Mouse (Mus musculus) testis, adult 2 months (tissue): ENCODE data around the gene Dusp5. TPM values are rescaled to one million over a fixed set of nuclear protein-coding genes. Genes with fewer than 3 reads are reported as not detected.

Source experiments
- H3K27ac ChIP-seq: fragments of 200-500 bp; 2 replicates; pipeline ENCODE4 v1.5.1; 2012; ENCODE audit warnings: low read depth, low read length; ENCODE audit not compliant: control insufficient read depth, insufficient read depth
- H3K27me3 ChIP-seq: fragments of 200-500 bp; 2 replicates; pipeline ENCODE4 v1.6.1; 2012; ENCODE audit warnings: mild to moderate bottlenecking, low read length, moderate library complexity; ENCODE audit not compliant: control insufficient read depth, insufficient read depth
- H3K36me3 ChIP-seq: fragments of 200-500 bp; 2 replicates; pipeline ENCODE4 v1.6.1; 2012; ENCODE audit warnings: mild to moderate bottlenecking, low read length; ENCODE audit not compliant: control insufficient read depth, insufficient read depth
- H3K4me1 ChIP-seq: fragments of 200-500 bp; 2 replicates; pipeline ENCODE4 v1.6.1; 2012; ENCODE audit warnings: low read length; ENCODE audit not compliant: control insufficient read depth, insufficient read depth
- H3K4me3 ChIP-seq: fragments of 200-500 bp; 2 replicates; pipeline ENCODE4 v1.5.1; 2012; ENCODE audit warnings: low read depth, mild to moderate bottlenecking, low read length, moderate library complexity, mixed read lengths; ENCODE audit not compliant: control insufficient read depth
- CTCF ChIP-seq: fragments of 200-500 bp; IDR thresholded peaks from 2 replicates; pipeline ENCODE4 v1.5.1; 2012; ENCODE audit warnings: low read depth, mild to moderate bottlenecking, inconsistent platforms, low read length, moderate library complexity; ENCODE audit not compliant: control insufficient read depth, insufficient read depth, insufficient replicate concordance
- POLR2A ChIP-seq: fragments of 200-500 bp; IDR thresholded peaks from 2 replicates; pipeline ENCODE4 v1.6.1; 2012; ENCODE audit warnings: low read depth, mild to moderate bottlenecking, inconsistent platforms, low read length, moderate library complexity; ENCODE audit not compliant: control insufficient read depth
- polyA plus RNA-seq: library from polyadenylated mRNA; depleted of rRNA; stranded (reverse); fragments of >200 nt; gene quantifications from 2 replicates; pipeline ENCODE4 v1.2.3, GENCODE M21; 2012

Gene Dusp5
- polyA plus RNA-seq, 1 experiment: 6.7 TPM

GRCm38 (mm10) chr19:53572607-53573006 lies 43.7 kb downstream of the Dusp5 start:
- H3K27ac ChIP-seq: 0 out of 2 replicates have a peak overlapping the region, but pooled peaks have one; percentile 30
- TF ChIP-seq CTCF: no peak
- no peak for TF ChIP-seq POLR2A
- no peaks in the 10 kb centered on the region for H3K36me3 ChIP-seq

DNA sequence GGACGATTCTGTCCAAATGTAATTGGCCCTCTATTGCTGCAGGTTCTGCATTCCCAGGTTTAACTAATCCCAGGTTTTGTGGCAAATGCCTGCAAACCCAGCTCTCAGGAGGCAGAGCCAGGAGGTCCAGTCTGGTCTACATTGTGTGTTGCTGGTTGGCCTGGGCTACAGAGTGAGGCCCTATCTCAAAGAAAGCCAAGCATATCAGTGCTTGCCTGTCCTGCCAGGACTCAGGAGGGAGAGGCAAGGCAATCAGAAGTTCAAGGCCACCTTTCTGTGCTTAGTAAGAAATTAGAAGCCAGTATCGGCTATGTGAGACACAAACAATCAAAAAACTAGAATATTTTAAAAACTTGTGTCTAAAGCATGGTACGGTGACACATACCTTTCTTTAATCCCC lies 44.2 kb downstream of the Dusp5 start:
- TF ChIP-seq CTCF (no peak), POLR2A (no peak)
- no peak overlapping the region for H3K27ac ChIP-seq
- H3K4me3 ChIP-seq: no peak overlapping the region
- no peaks in the 10 kb centered on the region for H3K36me3 ChIP-seq
- no peaks in the 10 kb centered on the region for H3K27me3 ChIP-seq
- no peaks in the 10 kb centered on the region; the same call in 1 of the 2 replicates for H3K4me1 ChIP-seq

More at GRCm38 (mm10) chr19:53572607-53573006, 43.7 kb downstream of the Dusp5 start:
- H3K4me3 ChIP-seq: no peak overlapping the region; the same call in 1 of the 2 replicates
- H3K27me3 ChIP-seq: no peaks in the 10 kb centered on the region
- H3K4me1 ChIP-seq: no peaks in the 10 kb centered on the region; the same call in 1 of the 2 replicates

GRCm38 (mm10) chr19:53574131-53574530 lies 45.2 kb downstream of the Dusp5 start:
- Histone ChIP-seq H3K36me3 (no peaks in the 10 kb centered on the region), H3K27me3 (no peaks in the 10 kb centered on the region), H3K4me3 (no peak overlapping the region), H3K27ac (no peak overlapping the region), H3K4me1 (no peaks in the 10 kb centered on the region; the same call in 1 of the 2 replicates)
- TF ChIP-seq POLR2A (no peak), CTCF (no peak)

GRCm38 (mm10) chr19:53574546-53574945 lies 45.6 kb downstream of the Dusp5 start:
- TF ChIP-seq CTCF: no peak
- no peak for TF ChIP-seq POLR2A
- no peaks in the 10 kb centered on the region for H3K36me3 ChIP-seq
- no peaks in the 10 kb centered on the region for H3K27me3 ChIP-seq
- H3K27ac ChIP-seq: no peak overlapping the region
- no peak overlapping the region for H3K4me3 ChIP-seq
- H3K4me1 ChIP-seq: no peaks in the 10 kb centered on the region; the same call in 1 of the 2 replicates

DNA sequence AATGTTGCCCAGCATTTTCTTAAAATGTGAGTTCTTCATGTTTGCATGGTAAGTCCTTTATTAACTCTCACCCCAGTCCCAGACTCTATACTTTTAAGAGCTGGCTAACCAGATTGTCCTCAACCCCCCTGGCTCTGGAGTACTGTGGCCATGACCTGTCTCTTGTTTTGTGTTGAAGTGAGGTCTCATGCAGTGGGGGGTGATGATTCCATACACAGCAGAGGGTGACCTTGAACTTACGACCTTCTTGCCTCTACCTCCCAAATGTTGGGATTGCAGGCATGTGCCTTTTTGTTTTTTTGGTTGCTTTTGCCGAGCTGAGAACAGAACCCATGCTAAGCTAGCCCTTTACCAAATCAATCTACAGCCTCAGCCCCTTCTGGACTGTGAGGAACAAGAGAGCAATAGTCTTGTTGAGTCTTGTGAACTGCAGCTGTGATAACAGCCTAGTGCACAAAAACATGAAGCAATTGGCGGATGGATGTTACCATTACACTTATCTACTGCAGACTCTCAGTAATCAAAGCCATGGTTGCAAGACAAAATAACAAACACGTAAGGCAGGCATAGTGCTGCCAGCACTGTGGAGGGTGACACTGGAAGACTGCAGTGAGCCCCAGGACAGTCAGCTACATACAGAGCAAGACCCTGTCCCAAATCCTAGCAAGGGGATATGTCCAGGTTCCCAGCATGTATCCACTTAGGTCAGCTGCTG lies 46.5 kb downstream of the Dusp5 start:
- no peak overlapping the region for H3K4me3 ChIP-seq
- H3K4me1 ChIP-seq: no peaks in the 10 kb centered on the region; the same call in 1 of the 2 replicates
- H3K27me3 ChIP-seq: no peaks in the 10 kb centered on the region
- H3K36me3 ChIP-seq: no peaks in the 10 kb centered on the region
- TF ChIP-seq CTCF (no peak), POLR2A (no peak; the same call in 1 of the 2 replicates)
- H3K27ac ChIP-seq: peak overlapping the region; percentile 70

DNA sequence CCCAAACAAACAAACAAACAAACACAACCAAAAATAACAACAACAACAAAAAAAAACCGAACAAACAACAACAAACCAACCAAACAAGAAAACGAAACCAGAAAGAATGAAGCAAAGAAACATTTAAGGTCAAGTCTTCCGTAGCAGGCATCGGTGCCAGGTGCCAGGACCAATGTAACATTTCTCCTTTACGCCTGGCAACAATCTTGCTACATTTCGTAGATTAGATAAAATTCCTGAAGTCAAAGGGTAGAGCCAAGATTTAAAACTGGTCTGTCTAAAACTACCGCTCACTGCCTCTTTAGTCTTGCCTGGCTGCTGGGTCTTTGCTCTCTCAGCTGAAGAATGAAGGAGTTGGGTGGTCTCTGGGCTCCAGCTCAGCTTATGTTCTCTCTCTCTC lies 47.2 kb downstream of the Dusp5 start:
- Histone ChIP-seq H3K27ac (peak overlapping the region; percentile 70), H3K4me3 (no peak overlapping the region)

DNA sequence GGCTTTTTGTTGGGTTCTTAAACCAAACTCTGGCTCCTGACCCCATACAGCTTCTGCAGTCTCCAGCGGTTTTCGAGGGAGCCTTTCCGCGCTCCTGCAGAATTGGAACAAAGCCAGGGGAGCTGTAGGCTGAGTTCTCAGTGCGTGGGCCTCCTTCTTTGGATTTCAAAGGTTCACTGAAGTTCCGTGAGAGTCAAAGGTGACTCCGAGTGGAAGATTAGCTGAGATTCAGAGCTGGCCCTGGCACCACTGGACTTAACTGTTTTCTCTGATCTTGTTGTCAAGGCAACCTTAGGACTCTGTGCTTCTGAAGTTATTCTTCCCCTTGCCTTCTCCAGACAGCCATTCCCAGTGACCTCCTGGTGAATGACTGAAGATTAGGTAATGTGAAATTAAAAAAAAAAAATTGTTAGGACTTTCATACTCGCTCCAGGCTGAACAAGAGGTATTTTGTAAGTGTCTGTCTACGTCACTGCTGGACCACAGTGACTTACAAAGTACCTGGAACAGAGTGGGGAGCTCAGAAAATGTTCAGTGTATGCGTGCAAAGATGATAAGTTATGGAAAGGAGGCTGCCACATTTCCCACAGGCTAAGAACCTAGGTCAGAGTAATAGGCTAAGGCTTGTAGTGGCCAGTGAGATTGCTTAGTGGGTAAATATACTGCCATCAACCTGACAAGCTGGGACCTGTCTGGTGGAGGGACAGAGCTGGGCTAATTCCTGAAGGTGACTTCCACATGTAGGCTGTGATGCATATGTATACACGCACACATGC lies 48.3 kb downstream of the Dusp5 start:
- Histone ChIP-seq H3K27me3 (no peaks in the 10 kb centered on the region), H3K27ac (no peak overlapping the region)
- TF ChIP-seq CTCF (no peak), POLR2A (no peak)

More for the DNA sequence above, 47.2 kb downstream of the Dusp5 start:
- H3K36me3 ChIP-seq: no peaks in the 10 kb centered on the region
- no peaks in the 10 kb centered on the region for H3K27me3 ChIP-seq
- no peak for TF ChIP-seq POLR2A
- TF ChIP-seq CTCF: no peak
- H3K4me1 ChIP-seq: no peaks in the 10 kb centered on the region; the same call in 1 of the 2 replicates

More for the DNA sequence above, 48.3 kb downstream of the Dusp5 start:
- no peaks in the 10 kb centered on the region for H3K36me3 ChIP-seq
- H3K4me1 ChIP-seq: no peaks in the 10 kb centered on the region; the same call in 1 of the 2 replicates
- H3K4me3 ChIP-seq: no peak overlapping the region
